Mouse (Mus musculus) cortical plate, adult 2 months (tissue): ENCODE data around the gene Traf3ip2. TPM values are rescaled to one million over a fixed set of nuclear protein-coding genes. Genes with fewer than 3 reads are reported as not detected.

ENCODE experiments used
- H3K27ac ChIP-seq: fragments of 200-500 bp; 2 replicates; pipeline ENCODE4 v1.5.1; 2012; ENCODE audit warnings: low read length, control low read depth, inconsistent platforms; ENCODE audit not compliant: insufficient read depth
- H3K4me1 ChIP-seq: fragments of 200-500 bp; 2 replicates; pipeline ENCODE4 v1.6.1; 2011; ENCODE audit warnings: low read length; ENCODE audit not compliant: control insufficient read depth, insufficient read depth
- H3K4me3 ChIP-seq: fragments of 200-500 bp; 2 replicates; pipeline ENCODE4 v1.5.1; 2011; ENCODE audit warnings: mild to moderate bottlenecking, low read length, control low read depth; ENCODE audit not compliant: insufficient read depth
- CTCF ChIP-seq: fragments of 200-500 bp; IDR thresholded peaks from 2 replicates; pipeline ENCODE4 v1.5.1; 2011; ENCODE audit warnings: mild to moderate bottlenecking, control low read depth, low read length; ENCODE audit not compliant: insufficient read depth; ENCODE audit errors: extremely low read depth
- POLR2A ChIP-seq: fragments of 200-500 bp; IDR thresholded peaks from 2 replicates; pipeline ENCODE4 v1.6.1; 2011; ENCODE audit warnings: mild to moderate bottlenecking, low read length, control low read depth; ENCODE audit not compliant: insufficient read depth; ENCODE audit errors: extremely low read depth
- polyA plus RNA-seq: library from polyadenylated mRNA; depleted of rRNA; stranded (reverse); fragments of >200 nt; gene quantifications from 2 replicates; pipeline ENCODE4 v1.2.3, GENCODE M21; 2012

Traf3ip2 gene
- polyA plus RNA-seq, 1 experiment = 1.3 TPM

DNA sequence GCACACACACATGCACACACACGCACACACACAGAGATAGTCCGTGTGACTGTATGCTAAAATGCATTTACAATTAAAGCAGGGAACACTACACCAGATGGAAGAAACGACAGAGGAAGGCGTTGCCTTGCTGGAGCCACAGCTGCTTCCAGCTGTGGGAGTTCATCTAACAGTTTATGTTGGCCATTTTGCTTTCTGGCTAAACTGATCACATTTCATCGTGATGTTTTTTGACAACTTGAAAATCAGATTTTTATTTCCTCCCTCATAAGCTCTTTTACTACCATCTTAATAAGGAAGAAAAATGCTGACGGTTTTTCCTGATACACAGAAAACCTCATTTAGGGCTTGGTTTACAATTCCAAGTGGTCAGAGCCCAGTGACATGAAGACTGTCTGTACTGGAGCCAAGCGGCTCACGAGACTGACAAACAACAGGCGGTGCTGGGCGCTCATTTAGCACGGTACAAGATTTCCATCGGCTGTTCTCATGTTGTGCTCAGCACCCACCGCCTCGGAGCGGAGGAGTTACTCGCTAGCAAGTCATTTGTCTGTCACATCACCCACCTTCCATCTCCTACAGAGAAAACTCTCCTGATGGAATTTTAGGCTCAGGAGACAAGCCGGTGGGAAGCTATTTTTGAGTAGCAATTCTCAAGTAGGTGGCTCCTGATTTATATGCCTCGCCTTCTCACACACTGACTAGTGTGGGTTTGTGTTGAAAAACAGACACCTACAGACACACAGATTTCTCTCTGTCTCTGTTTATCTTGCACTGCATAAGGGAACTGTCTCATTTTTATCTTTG lies 17.2 kb downstream of the Traf3ip2 start:
- H3K4me3 ChIP-seq = no peak overlapping the region
- no peak overlapping the region for H3K27ac ChIP-seq
- TF ChIP-seq CTCF = no peak
- H3K4me1 ChIP-seq = peaks cover 7% of the 10 kb centered on the region

DNA sequence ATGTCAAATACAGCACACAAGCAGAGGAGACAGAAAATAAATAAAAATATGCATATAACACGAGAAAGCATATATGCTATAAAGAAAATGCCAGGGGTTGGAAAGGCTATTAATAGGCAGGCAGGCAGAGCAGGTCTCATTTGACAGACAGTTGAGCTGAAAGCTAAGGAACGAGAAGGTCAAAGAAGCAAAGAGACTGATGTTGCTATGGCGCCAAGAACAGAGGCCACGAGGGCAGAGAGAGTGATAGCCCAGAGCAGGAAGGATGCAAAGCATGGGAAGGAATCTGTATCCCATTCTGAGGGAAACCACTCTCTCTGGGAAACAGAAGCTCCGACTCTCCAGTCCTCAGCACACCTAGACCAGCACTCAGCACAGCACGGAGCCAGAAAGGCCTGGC lies 18.1 kb downstream of the Traf3ip2 start:
- Histone ChIP-seq H3K4me3 (no peak overlapping the region), H3K27ac (no peak overlapping the region), H3K4me1 (peaks cover 7% of the 10 kb centered on the region)
- TF ChIP-seq POLR2A (no peak), CTCF (no peak)

DNA sequence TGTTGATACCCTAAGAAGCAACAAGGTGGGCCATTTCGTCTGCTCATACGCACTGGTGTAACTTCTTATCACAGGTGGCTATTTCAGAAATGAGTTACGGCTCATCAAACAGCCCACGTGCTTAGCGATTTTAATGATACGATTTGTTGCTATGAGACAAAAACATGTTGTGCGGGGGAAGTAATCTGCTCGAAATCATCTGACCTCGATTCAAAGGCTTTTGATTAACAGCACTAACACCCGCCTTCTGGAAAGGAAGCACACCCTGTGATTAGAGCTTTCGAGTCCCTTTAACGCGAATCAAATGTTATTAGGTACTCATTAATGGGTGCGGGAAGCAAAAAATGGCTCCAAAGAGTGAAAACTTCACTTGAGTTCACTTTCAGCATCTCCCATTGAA lies 18.9 kb downstream of the Traf3ip2 start:
- no peak for TF ChIP-seq CTCF
- no peak for TF ChIP-seq POLR2A
- Histone ChIP-seq H3K4me1 (peaks cover 7% of the 10 kb centered on the region), H3K4me3 (no peak overlapping the region), H3K27ac (no peak overlapping the region)

DNA sequence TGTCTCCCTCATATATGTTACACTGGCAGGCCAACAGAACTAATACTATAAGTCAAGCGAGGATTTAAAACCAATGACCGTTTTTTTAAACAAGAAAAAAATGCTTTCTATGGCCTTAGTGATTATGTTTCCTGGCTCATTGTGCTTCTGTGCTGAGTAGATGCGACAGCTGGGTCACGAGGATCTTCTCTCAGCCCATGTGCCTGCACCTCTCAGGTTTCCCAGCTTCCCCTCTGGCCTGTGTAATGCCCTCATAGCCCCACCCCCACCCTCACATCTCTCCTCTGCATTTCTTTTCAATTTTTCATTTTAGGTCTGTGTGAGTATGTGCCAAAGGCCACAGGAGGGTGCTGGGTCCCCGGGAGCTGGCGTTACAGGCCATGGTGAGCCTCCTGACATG lies 20.6 kb downstream of the Traf3ip2 start:
- peaks cover 7% of the 10 kb centered on the region for H3K4me1 ChIP-seq
- no peak overlapping the region for H3K4me3 ChIP-seq

DNA sequence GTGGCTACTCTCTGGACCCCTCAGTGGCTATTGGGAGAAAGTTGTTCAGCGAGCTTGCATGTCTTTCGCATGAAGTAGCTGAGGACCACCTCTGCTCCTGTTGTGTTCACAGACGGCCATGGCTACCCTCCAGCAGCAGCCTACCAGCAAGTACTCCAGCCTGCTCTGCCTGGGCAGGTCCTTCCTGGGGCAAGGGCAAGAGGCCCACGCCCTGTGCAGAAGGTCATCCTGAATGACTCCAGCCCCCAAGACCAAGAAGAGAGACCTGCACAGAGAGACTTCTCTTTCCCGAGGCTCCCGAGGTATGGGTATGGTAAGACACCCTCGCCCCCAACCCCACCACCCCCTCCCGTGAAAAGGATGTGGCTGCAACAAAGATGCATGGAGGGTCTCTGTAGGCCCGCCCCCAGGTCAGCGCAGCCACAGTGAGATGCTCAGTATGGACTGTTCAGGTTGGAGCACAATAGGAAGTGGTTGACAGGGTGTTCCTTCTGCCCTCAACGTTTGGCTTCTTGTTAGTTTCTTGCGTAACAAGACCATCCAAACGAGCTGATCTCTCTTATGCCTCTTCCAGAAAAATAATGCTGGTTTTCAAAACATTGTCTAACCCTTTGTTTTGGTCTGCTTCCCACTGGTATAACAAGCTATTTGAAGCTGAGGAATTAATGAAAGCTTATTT lies 21.8 kb downstream of the Traf3ip2 start:
- TF ChIP-seq CTCF (no peak), POLR2A (no peak)
- Histone ChIP-seq H3K4me1 (peaks cover 6% of the 10 kb centered on the region), H3K4me3 (no peak overlapping the region), H3K27ac (no peak overlapping the region)

More for the DNA sequence above, 20.6 kb downstream of the Traf3ip2 start:
- TF ChIP-seq CTCF (no peak), POLR2A (no peak)
- no peak overlapping the region for H3K27ac ChIP-seq

DNA sequence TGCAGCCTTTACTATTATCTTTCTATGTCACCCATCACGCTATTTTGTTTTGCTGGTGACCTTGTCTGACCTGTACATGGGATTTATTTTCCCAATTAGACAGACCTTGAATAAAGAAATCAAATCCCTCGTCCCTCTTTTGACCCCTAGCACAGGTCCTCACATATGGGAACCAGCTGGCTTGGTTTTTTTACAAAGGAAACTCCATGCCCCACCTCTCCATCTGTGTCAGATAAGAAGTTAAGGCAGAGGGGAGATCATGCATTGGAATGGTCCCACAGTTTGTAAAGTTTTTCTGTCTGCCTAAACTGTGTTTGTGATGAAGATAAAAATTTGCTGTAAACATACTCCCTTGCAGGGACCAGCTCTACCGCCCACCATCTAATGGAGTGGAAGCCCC lies 26.1 kb downstream of the Traf3ip2 start:
- Histone ChIP-seq H3K4me3 (no peak overlapping the region), H3K4me1 (no peaks in the 10 kb centered on the region), H3K27ac (no peak overlapping the region)
- no peak for TF ChIP-seq POLR2A

DNA sequence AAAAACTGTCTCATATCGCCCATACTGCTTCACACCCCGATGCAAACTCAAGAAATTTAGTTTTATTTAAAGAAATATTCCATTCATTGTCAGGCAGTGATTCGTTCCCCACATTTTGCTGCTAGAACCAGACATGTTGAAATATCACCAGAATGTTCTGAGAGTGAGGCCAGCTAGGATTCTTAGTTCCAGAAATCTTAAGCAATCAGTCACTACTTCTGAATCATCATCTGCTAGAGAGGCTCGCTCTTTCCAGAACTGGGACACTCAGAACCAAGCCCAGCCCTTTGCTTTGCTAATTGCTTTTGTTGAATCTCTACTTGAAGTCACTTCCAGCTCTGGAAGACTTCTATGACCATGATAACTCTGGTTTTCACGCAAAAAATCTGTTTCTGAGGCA lies 27.0 kb downstream of the Traf3ip2 start:
- no peak overlapping the region for H3K27ac ChIP-seq
- TF ChIP-seq CTCF (no peak), POLR2A (no peak)
- H3K4me3 ChIP-seq = no peak overlapping the region
- H3K4me1 ChIP-seq = no peaks in the 10 kb centered on the region

DNA sequence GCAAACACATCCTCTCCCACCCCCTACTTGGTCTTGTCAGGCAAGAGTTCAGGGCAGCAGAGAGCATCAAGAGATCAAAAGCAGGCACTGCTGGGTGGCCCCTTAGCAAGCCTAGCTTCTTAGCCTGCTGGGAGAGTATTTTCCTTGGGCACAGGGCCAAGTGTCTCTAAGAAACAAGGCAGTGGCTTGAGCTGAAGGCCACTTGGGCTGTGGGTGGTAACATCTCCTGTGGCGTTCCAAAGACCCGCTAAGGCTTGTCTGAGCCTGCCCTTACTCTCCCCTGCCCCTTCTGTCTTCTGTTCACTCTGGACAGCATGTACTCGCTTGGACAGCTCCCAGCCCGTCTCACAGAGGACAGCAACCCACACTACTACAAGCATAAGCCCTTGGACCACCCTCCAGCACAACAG lies 28.1 kb downstream of the Traf3ip2 start:
- Histone ChIP-seq H3K4me3 (no peak overlapping the region), H3K4me1 (0 out of 2 replicates have a peak, but pooled peaks cover under 1% of the 10 kb centered on the region), H3K27ac (no peak overlapping the region)
- TF ChIP-seq CTCF = no peak
- no peak for TF ChIP-seq POLR2A

DNA sequence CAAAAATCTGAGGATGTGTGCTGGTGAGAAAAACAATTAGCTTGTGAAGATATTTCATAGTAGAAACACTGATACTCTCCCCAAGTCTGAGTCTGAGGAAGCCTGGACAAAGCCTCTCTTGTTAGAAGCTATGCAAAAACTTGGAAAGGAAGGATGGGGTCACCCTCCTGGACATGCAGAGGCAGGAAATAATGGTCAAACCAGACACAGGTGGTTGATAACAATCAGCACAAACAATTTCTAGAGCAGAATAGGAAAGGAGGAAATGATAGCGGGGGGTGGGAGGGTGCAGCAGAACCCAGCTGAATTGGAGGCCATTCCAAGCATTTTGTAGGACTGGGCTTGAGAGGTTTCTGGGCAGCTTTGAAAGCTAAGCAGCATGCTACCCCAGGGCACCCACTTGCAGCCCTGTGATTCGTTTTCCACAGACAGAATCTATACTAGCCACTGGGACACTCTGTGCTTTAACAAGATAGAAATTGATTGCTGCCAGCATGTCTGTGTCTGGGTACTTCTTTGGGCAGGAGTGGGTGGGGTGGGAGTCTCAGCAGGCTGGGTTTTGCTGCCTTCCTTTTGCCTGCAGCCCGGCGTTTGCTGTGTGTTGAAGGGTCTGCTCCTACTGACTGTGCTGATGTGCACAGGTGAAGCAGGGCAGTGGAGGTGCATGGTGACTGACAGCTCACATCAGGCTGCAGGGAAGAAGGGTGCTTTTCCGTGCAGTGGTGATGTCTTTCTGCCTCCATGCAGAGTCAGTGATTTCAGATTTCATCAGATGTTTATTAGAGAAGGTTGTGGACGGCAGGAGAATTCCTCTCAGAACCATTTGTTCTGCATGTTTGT lies 33.3 kb downstream of the Traf3ip2 start:
- Histone ChIP-seq H3K27ac (no peak overlapping the region), H3K4me3 (no peak overlapping the region)
- TF ChIP-seq CTCF (no peak), POLR2A (no peak)

More for the DNA sequence above, 33.3 kb downstream of the Traf3ip2 start:
- 0 out of 2 replicates have a peak, but pooled peaks cover 2% of the 10 kb centered on the region for H3K4me1 ChIP-seq
